Mouse (Mus musculus) testis, adult 2 months (tissue): Measurements from ENCODE around the gene Copz2.

Source experiments
- CTCF ChIP-seq: fragments of 200-500 bp; IDR thresholded peaks from 2 replicates; pipeline ENCODE4 v1.5.1; 2012; ENCODE audit warnings: low read depth, mild to moderate bottlenecking, inconsistent platforms, low read length, moderate library complexity; ENCODE audit not compliant: control insufficient read depth, insufficient read depth, insufficient replicate concordance
- POLR2A ChIP-seq: fragments of 200-500 bp; IDR thresholded peaks from 2 replicates; pipeline ENCODE4 v1.6.1; 2012; ENCODE audit warnings: low read depth, mild to moderate bottlenecking, inconsistent platforms, low read length, moderate library complexity; ENCODE audit not compliant: control insufficient read depth

- no peak for TF ChIP-seq CTCF
- no peak for TF ChIP-seq POLR2A
These were observed 26.8 kb upstream of the Copz2 start for GRCm38 (mm10) chr11:96822675-96823470.
